Mouse (Mus musculus) hematopoietic stem cell, adult 5-6 weeks (primary cell): ENCODE results near the gene Lrp1. TPM values are rescaled to one million over a fixed set of nuclear protein-coding genes. Genes with fewer than 3 reads are reported as not detected.
A peak's percentile ranks its signal among the peaks of the same experiment; 100 is the strongest.

ENCODE experiments used
- ATAC-seq, 2 experiments: fragments of 125-278 bp in 1 of 2; replicated peaks in 1 of 2; 2 replicates each; pipeline ENCODE4 v1.8.0; 2016 to 2017; ENCODE audit warnings: inconsistent platforms in 2 of 2, mild to moderate bottlenecking in 2 of 2, moderate number of reproducible peaks in 2 of 2, low read depth in 1 of 2, moderate TSS enrichment in 1 of 2; ENCODE audit not compliant: low FRiP score in 2 of 2, poor library complexity in 2 of 2, severe bottlenecking in 2 of 2, insufficient read depth in 1 of 2, low TSS enrichment in 1 of 2
- total RNA-seq: library from RNA; stranded (forward); fragments of 172-1452, 232-1000 nt; gene quantifications from 2 replicates; pipeline ENCODE4 v1.2.3, GENCODE M21; 2017

The Lrp1 gene
- 1.2 and 8.6 TPM in 2 replicates for total RNA-seq

- no peak for ATAC-seq
These were observed at the start of gene Lrp1 for GRCm38 (mm10) chr10:127620406-127621190. Lrp1 (minus strand) TSS chr10:127621148.

GRCm38 (mm10) chr10:127670185-127670584, 49.2 kb upstream of the Lrp1 start:
- ATAC-seq, result no peak

GRCm38 (mm10) chr10:127669170-127669569, 48.2 kb upstream of the Lrp1 start:
- ATAC-seq, result no peak

- ATAC-seq, result peak; percentile 52 to 63
These were observed 47.4 kb upstream of the Lrp1 start, which contains the start of gene Nab2 for GRCm38 (mm10) chr10:127668093-127669050. Nab2 (minus strand) TSS chr10:127668568.

GRCm38 (mm10) chr10:127667269-127668092, 46.5 kb upstream of the Lrp1 start:
- peak; percentile 30 to 39; a peak in 2 of 4 replicates for ATAC-seq

- peak; percentile 20 to 40 for ATAC-seq
These were observed 45.7 kb upstream of the Lrp1 start, which contains the start of gene Nemp1 for GRCm38 (mm10) chr10:127666501-127667268. Nemp1 (plus strand) TSS chr10:127666901.

- no peak for ATAC-seq
These were observed 44.6 kb upstream of the Lrp1 start for GRCm38 (mm10) chr10:127665366-127666181.

GRCm38 (mm10) chr10:127664891-127665290, 43.9 kb upstream of the Lrp1 start:
- no peak for ATAC-seq

GRCm38 (mm10) chr10:127664166-127664565, 43.2 kb upstream of the Lrp1 start:
- ATAC-seq, result no peak

- no peak for ATAC-seq
These were observed 42.6 kb upstream of the Lrp1 start for GRCm38 (mm10) chr10:127663590-127663989.

GRCm38 (mm10) chr10:127662666-127663253, 41.8 kb upstream of the Lrp1 start:
- no peak for ATAC-seq

- ATAC-seq, result peak; percentile 12 to 23; a peak in 1 of 4 replicates
These were observed 41.1 kb upstream of the Lrp1 start for GRCm38 (mm10) chr10:127661915-127662663.

GRCm38 (mm10) chr10:127661291-127661914, 40.5 kb upstream of the Lrp1 start:
- no peak for ATAC-seq

- ATAC-seq, result no peak
These were observed 38.6 kb upstream of the Lrp1 start for GRCm38 (mm10) chr10:127659551-127659950.
